Mouse (Mus musculus) left cerebral cortex, adult 18-20 months (tissue): ENCODE measurements at regions not wholly inside any gene's neighbourhood (a gene's known extent, or its start where the extent isn't known, plus 50 kb on each side); places are given as distances from the start of the nearest gene placed in this dataset.

Source experiments
- DNase-seq, 2 experiments: peaks; one replicate each; pipeline ENCODE4 v3.0.0; 2021 to 2022; ENCODE audit warnings: low spot score in 2 of 2, mixed read lengths in 1 of 2

DNA sequence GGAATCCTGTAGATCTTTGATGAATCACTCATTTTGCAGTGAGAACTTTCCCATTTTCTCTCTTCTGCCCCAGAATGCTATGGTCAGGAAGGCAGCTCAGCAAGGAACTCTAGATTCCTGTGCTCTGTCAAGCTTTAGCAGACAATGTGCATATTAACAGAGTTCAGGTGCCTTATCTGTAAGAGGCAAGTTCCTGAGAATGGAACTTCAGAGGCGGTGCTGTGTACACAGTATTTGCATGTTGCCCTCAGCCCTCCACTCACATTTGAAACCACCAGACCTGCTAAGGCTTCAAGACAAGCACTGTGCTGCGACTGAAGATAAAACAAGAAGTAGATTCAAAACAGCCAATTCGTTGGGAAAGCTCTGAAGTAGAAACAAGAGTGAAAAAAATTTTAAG, 66.8 kb upstream of the Slc35f4 start:
- no peak for DNase-seq

DNA sequence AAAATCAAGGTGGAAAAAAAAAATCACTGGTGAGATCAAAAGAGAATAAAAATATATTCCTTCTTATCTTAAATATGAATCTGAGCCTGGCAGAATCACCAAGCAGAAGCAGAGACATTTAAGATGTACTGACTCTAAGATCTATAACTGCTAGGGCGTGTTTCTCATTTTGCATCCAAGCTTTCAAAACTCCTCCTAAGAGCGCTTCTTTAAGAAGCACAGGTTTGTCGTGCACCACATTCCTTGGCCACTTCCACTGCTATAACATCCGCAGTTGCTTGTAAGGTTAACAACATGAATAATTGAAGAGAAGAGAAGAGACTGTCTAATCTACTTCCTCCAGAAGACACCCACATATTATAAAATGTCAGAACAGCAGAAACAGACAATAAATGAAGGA, 64.5 kb upstream of the Slc35f4 start:
- DNase-seq: peak in 1 of 2 experiments; percentile 12
